Mouse (Mus musculus): Measurements from ENCODE around the gene Supt3.

The Supt3 gene

GRCm38 (mm10) chr17:44967186-44967585 lies 190.2 kb downstream of the Supt3 start:
- DNase-seq (ENCODE audit: low spot score), result no peak

GRCm38 (mm10) chr17:44970255-44970654 lies 193.3 kb downstream of the Supt3 start:
- DNase-seq (ENCODE audit: low spot score), result no peak

- no peak for DNase-seq (ENCODE audit: low spot score)
Observed at GRCm38 (mm10) chr17:44973489-44973888, 196.5 kb downstream of the Supt3 start.

GRCm38 (mm10) chr17:44977690-44978089 lies 200.7 kb downstream of the Supt3 start:
- DNase-seq (ENCODE audit: low spot score), result no peak

GRCm38 (mm10) chr17:44987964-44988363 lies 211.0 kb downstream of the Supt3 start:
- no peak for DNase-seq (ENCODE audit: low spot score)

GRCm38 (mm10) chr17:45003311-45003710 lies 226.4 kb downstream of the Supt3 start:
- no peak for DNase-seq (ENCODE audit: low spot score)

GRCm38 (mm10) chr17:45004477-45005170 lies 227.7 kb downstream of the Supt3 start:
- DNase-seq (ENCODE audit: low spot score), result no peak

- DNase-seq (ENCODE audit: low spot score), result no peak
Observed at GRCm38 (mm10) chr17:45007461-45007860, 230.5 kb downstream of the Supt3 start.

- DNase-seq (ENCODE audit: low spot score), result no peak
Observed at GRCm38 (mm10) chr17:45008663-45009062, 231.7 kb downstream of the Supt3 start.

GRCm38 (mm10) chr17:45010409-45010808 lies 233.5 kb downstream of the Supt3 start:
- no peak for DNase-seq (ENCODE audit: low spot score)

GRCm38 (mm10) chr17:45016746-45017145 lies 239.8 kb downstream of the Supt3 start:
- DNase-seq (ENCODE audit: low spot score), result no peak

- DNase-seq (ENCODE audit: low spot score), result no peak
Observed at GRCm38 (mm10) chr17:45020155-45020930, 243.4 kb downstream of the Supt3 start.

- DNase-seq (ENCODE audit: low spot score), result no peak
Observed at GRCm38 (mm10) chr17:45028441-45028840, 251.5 kb downstream of the Supt3 start.

- DNase-seq (ENCODE audit: low spot score), result no peak
Observed at GRCm38 (mm10) chr17:45029106-45029505, 252.2 kb downstream of the Supt3 start.

- no peak for DNase-seq (ENCODE audit: low spot score)
Observed at GRCm38 (mm10) chr17:45032209-45032608, 255.3 kb downstream of the Supt3 start.

- no peak for DNase-seq (ENCODE audit: low spot score)
Observed at GRCm38 (mm10) chr17:45033617-45034016, 256.7 kb downstream of the Supt3 start.

GRCm38 (mm10) chr17:45041084-45041483 lies 264.1 kb downstream of the Supt3 start:
- no peak for DNase-seq (ENCODE audit: low spot score)

GRCm38 (mm10) chr17:45045804-45046203 lies 268.9 kb downstream of the Supt3 start:
- no peak for DNase-seq (ENCODE audit: low spot score)

GRCm38 (mm10) chr17:45046583-45046982 lies 269.6 kb downstream of the Supt3 start:
- no peak for DNase-seq (ENCODE audit: low spot score)

- DNase-seq (ENCODE audit: low spot score), result no peak
Observed at GRCm38 (mm10) chr17:45047236-45047635, 270.3 kb downstream of the Supt3 start.

- DNase-seq (ENCODE audit: low spot score), result no peak
Observed at GRCm38 (mm10) chr17:45051971-45052370, 275.0 kb downstream of the Supt3 start.

GRCm38 (mm10) chr17:45053371-45053770 lies 276.4 kb downstream of the Supt3 start:
- no peak for DNase-seq (ENCODE audit: low spot score)

GRCm38 (mm10) chr17:45054526-45054925 lies 277.6 kb downstream of the Supt3 start:
- DNase-seq (ENCODE audit: low spot score), result no peak

All from urinary bladder, postnatal 10 days (tissue).